Mouse (Mus musculus) adrenal gland, postnatal 25 days (tissue): ENCODE results near the gene Hmgn1. TPM values are rescaled to one million over a fixed set of nuclear protein-coding genes. Genes with fewer than 3 reads are reported as not detected.
"Not testable (repeated sequence)": the region's sequence is repeated elsewhere in the genome, so short reads cannot be mapped to it uniquely, and the experiment has no call there.

Source experiments
- DNase-seq: peaks from one replicate; pipeline ENCODE4 v3.0.0; 2021; ENCODE audit warnings: mixed read lengths
- total RNA-seq: library from RNA; stranded (reverse); gene quantifications from 2 replicates; pipeline ENCODE4 v1.2.3, GENCODE M21; 2021

Gene Hmgn1
- total RNA-seq, 1 experiment from 2014 or later: 254 TPM

DNA sequence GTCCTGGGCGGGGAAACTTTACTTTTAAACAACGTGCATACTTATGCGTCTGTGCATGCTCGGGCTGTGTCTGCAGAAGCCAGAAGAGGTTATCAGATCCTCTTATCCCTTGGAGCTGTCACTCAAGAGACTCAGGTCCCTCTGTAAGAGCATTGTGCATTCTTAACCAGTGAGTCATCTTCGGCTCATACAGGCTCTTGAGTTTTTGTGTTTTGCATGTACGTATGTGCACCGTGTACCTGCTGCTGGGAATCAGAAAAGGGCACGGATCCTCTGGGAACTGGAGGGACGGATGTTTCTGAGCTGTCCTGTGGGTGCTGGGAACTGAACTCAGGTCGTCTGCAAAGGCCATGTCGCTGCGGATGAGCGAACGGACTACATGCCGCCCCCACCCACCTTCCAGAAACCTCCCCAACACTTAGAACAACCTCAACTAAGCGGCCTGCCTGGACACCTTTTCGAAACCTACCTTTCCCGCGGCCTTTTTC lies 801 bp downstream of the Hmgn1 start:
- DNase-seq: no peak

DNA sequence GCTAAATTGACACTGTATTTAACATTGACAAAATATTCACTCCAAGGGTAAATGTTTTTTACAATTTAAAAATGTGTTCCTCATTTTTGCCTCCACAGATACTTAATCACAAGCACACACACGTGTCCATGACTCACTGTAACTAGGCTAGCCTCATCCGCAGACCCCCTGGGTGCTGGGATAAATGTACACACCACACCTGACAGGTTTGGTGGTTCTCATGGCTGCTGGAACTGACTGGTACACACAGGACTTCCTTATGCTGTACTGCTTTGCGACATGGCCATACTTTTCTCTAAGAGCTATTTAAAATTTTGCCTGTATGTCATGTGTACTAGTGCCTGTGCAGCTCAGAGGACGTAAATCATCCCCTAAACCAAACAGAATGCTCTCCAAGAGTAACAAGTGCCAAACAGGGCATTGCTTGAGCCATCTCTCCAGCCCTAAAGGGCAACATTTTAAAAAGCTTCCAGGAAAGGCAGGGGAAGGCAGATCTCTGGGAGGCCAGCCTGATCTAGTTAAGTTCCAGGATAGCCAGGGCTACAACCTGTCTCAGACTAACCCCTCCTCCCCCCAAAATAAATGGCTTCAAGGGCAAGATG lies 7.4 kb downstream of the Hmgn1 start:
- DNase-seq: no peak

DNA sequence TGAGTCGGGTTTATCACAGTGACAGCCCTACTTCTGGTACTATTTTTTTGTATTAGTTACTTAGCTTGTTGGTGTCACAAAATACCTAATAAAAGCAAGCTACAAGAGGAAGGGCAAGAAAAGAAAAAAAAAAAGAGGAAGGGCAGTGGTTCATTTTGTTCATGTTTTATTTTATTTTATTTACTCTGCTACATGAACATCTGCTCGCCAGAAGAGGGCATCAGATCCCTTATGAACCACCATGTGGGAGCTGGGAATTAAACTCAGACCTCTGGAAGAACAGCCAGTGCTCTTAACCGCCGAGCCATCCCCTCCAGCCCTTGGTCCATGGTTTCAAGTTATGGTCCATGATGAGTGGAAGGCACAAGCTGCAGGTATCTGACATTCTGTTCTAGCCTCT lies 12.8 kb downstream of the Hmgn1 start:
- DNase-seq: no peak

DNA sequence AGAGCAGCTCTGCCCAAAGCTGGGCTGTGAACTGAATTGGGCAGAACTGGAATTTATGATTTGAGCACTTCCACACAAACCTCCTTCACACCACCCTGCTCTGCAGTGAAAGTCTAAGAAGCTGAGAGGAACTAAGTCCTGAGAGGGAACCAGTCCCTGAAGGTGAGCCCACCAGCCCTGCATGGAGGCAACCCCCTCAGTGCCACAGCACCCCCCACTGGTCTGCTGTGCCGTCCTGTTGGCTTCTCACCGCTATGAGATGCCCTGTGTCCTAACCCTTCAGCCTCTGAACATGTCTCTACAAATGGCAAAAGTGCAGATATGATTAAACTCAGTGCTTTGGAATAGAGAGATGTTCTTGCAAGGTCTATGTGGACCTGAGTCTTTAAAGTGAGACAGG lies 14.8 kb downstream of the Hmgn1 start:
- no peak for DNase-seq

DNA sequence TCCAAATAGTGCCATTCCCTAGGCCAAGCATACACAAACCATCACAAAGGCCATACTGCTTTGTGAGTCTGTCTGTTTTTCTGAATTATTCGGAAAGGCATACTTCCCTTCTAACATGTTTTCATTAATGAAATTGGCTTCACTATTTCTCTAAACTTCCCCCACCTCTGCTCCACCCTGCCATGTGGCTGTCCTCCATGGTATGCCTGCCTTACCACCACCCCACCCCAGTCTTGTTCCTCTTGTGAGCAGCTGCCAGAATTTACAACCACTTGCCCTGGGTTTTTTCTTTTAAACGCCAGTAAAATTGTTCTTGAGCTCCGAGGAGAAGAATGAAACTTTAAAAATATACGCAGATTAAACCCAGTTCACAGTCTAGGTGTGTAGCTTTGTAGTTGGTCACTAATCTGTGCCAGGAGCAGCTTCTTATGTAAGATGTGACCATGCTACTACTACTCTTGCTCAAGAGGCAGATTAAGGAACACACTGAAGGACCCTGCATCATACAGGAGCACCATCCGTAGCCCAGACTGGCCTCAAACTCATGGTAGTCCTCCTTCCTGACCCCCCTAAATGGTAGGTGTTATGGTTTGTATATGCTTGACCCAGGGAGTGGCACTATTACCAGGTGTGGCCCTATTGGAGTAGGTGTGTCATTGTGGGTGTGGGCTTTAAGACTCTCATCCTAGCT lies 16.7 kb downstream of the Hmgn1 start:
- DNase-seq: no peak

DNA sequence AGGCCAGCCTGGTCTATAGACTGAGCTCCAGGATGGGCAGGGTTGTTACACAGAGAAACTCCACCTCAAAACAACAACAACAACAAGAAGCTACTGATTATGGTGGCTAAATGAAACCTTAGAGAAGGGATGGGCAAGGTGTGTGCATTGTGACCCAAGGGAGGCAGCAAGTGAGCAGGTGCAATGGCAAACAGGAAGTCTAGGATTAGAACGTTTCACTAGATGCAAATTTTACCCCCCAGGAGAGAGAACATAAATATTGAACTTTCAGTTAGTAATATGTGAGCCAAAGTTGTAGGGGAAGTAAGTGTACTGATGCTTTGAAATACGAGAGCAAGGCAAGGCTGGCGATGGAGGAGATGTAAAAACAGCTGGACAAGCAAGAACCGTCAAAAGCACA lies 17.9 kb downstream of the Hmgn1 start:
- DNase-seq: no peak

DNA sequence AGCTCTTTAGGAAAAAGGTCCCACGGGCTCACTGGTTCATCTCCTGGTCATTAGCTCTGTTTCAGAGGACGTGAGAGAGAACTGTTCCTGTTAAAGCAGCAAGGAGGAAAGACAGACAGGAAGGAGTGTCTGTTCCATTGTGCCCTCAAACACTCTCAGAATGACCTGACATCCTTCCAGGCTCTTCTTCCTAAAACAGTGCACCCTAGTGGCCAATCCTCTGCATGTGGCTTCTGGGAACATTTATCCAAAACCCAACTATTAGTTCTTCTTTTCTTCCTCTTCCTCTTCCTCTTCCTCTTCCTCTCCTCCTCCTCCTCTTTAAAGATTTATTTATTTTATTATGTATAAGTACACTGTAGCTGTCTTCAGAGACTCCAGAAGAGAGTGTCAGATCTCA lies 24.5 kb downstream of the Hmgn1 start:
- no peak for DNase-seq

DNA sequence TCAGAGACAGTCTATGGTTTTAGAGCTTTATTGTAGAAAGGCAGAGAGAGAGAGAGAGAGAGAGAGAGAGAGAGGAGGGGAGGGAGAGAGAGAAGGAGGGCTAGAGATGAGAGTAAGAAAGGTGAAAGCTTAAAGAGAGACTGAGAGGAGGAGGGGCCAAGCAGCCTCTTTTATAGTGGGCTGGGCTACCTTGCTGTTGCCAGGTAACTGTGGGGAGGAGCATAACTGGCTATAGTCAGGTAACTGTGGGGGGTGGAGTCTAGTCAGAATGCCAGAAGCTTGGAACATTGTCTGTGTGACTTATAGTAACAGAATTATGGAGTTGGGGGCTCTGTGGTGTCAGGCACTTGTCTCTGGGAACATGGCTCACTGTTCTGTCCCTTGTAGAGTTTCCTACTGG lies 29.7 kb downstream of the Hmgn1 start:
- DNase-seq: not testable (repeated sequence)

DNA sequence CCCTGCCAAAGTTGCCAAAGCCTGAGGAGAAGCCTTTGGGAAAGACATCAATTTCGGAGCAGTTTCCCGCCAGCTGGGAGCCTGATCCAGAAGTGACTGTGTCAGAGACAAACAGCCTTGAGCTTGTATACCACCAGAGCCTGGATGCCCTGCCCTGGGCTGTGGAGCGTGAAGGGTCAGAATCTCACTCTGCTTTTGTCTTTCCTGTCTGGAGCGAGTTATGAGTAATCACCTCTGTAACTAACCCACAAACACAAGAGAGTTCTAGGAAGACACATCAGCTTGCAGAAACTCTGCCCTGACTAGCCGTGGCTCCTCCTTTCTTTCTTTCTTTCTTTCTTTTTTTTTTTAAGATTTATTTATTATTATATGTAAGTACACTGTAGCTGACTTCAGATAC lies 31.6 kb downstream of the Hmgn1 start:
- no peak for DNase-seq

DNA sequence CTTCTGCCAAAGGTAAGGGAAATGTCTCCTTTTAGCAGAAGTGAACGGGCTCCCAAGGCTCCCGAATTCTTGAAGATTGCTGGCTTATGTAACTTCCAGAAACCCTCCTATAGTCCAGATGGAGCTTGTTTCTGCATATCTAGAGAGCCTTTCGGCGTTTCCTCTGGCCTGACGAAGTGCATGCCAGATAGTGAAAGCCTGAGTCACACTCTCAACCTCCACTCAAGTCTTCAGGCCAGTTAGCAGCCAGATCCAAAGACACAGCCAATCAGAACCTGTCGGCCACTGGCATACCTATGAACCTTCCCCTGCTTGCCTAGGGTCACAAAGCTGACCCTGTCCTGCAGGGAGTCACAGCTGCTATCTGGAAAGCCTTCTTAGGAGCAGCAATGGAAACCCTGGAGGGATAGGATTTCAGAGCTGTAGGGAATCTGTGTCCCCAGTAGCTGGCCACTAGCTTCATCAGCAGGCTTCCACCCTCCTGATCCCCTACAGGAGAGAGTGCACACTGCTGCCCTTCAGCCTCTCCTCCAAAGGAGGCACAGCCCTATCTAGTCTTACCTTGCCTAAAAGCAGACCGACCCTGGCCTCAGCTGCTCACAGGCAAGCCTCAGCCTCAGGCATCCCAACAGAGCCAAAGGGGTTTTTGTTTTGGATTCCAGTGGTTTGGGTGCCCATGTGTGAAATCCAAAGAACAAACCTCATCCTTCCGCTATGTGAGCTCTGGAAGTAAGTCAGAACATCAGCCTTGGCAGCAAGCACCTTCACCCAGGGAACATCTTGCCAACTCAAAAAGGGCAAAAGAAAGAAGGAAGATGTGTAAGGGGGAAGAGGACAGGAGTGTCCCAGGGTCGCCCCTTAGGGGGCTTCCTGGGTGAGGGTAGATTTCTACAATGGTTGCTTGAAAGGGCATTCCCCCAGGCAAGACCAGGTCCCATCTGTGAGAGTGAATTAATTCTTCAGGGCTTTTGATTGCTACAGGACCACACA lies 35.7 kb downstream of the Hmgn1 start:
- DNase-seq: no peak

DNA sequence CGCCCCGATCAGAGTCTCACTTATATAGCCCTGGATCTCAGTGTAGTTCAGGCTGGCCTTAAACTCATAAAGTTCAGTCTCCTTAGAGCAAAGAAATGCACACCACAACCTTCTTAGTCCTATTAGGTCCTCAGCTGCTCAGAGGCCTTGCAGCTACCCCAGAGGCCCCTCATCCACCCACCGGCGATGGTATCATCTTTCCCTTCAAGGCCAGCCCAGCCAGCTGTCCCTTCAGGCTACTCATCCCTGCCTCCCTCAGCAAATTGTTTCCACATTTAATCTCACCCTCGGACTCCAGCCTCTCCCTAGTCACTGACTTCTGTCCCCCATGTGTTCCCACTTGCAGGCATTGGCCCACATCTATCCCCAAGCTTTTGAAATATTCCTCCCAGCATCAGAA lies 39.4 kb downstream of the Hmgn1 start:
- no peak for DNase-seq

DNA sequence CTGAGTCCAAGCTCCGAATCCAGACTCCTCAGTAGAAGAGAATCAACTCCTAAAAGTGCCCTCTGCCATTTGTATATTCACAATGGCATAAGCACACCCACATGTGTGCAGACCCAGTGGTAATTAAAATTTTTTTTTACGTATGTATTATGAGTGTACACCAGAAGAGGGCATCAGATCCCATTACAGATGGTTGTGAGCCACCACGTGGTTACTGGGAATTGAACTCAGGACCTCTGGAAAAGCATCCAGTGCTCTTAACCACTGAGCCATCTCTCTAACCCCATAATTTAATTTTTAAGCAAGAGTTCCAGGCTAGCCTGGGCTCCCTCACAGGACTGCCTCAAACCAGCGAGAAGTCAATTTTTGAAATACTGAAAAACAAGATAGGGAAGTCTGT lies 40.1 kb downstream of the Hmgn1 start:
- no peak for DNase-seq

DNA sequence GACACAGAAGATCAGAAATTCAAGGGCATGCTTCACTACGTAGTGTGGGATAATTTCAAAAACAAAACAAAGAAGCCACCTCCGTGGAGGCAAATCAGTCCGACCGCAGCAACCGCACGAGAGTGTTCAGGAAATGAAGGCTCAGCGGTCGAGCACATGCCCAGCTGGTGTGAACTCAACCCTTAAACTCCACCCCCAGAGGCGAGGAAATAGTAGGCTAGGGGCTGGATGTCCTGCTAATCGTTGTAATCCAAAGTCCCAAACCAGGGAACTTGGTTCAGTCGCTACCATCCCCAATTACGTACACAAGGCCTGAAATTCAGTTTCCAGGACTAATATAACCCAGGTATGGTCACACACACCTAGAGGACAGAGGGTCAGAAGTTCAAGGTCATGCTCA lies 40.5 kb downstream of the Hmgn1 start:
- DNase-seq: no peak

DNA sequence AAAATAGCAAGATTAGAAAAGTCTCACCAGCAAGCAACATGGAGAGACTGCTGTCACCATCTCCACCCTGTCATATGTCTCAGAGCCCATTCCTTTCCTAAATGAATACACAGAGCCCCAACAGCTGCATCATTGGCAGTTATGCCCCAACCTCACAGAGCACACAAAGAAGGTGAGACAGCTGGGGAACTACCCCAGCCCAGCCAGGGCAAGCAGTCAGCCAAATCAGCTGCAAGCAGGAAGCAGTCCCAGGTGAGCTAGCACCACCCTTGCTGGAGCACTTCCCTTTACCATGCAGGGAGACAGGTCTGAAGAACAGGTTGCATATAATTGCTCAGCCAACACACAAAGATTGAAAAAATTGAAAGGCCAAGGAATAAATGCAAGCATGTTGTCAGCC lies 41.9 kb downstream of the Hmgn1 start:
- DNase-seq: no peak

DNA sequence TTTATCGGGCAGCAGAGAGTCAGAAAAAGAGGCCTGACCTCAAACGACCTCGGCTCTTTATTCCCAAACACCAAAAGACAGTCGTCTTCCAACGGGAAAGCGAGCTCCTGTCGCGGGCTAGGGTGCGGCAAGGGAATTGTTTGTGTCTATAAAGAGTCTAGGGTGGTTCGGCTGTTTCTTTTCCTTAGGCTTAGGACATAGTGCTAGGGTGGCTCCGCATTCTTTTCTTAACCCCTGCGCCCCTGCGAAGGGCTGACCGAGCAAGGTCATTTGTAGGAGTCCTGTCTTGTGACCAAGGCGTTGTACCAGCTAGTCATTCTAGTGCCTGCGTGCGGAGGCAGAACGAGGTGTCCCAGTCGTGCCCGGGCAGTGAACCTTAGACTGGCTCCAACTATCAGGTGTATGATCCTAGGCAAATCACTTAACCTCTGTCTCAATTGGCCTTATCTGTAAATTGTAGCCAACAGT lies 44.3 kb downstream of the Hmgn1 start:
- peak; percentile 31 for DNase-seq

DNA sequence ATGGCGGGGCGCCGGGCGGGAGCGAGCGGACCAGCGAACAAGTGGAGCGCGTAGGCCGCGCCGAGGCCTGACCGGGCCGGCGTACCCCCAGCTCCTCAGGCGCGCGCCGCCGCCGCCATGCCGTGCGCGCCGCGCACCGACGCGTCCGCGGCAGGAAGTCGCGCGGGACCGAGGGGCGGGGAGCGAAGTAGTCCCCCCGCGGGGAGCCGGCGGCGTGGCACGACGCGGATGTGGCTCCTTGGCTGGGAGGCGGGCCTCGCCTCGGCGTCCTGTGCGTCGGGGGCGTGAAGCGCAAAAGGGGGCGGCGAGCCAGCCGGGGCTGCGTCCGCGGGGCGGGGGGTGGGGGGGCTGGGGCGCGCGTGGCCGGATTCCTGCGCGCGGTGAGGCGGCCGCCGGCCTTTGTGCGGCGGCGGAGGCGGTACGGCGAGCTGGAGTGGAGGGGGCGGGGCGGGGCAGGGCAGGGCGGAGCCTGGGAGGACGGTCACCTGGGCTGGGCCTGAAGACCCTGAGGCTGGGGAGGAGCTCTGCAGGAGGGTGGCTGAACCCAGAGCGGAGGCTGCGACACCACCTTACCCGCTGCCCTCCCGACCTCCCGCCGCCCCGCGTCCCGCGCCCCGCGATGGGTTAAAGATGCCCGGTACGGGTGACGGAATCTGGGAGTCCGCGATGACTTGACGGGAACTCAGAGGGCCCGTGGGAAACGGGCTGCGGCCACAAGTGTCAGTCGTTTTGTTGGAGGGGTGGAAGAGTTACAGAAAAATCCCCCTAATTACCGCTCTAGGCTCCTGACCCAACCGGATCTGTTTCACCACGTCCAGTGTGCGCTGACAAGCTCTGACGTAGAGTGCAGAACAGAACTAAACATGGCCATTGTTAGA lies 45.0 kb downstream of the Hmgn1 start, which contains the start of gene Brwd1:
Gene Brwd1, minus strand, starts transcription at position 226 of the 878 bp plus-strand sequence.
- DNase-seq: peak; percentile 93

DNA sequence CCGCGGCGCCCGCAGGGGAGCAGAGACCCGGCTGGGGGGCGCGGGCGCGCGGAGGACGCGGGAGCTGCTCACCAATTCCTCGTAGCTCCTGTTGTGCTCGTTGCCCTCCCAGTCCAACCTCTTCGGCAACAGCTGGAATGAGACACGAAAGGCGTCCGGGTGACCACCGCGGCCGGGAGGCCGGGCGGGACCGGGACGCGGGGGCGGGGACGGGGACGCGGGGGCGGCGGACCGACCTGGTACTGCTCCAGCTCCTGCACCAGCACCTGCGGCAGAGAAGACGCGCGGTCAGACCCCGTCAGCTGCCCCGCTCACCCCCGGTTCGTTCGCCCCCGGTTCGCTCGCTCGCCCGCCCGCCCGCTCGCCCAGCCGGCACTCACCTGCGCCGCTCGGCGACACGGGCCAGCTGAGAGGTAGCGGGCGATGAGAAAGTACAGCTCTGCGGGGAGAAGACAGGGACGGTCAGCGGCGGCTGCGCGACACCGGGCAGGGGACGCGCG lies 45.7 kb downstream of the Hmgn1 start:
- peak; percentile 66 for DNase-seq

DNA sequence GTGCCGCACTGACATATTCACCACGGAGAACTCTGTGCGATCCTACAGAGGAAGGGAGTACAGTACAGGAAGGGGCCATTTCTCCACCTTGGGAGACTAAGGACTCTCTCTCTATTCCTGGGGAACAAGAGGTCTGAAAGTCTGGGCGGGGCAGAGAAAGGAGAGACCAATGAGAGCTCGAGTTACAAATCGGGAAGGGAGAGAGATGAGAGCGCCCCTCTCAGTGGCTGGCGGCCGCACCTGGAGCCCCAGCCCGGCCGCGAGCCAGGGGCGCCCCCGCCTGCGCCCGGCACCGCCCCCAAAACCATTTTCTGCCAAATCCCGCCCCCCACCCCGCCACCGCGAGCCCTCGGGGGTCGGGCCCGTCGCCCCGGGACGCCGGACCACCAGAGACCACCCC lies 46.2 kb downstream of the Hmgn1 start:
- DNase-seq: peak; percentile 88

DNA sequence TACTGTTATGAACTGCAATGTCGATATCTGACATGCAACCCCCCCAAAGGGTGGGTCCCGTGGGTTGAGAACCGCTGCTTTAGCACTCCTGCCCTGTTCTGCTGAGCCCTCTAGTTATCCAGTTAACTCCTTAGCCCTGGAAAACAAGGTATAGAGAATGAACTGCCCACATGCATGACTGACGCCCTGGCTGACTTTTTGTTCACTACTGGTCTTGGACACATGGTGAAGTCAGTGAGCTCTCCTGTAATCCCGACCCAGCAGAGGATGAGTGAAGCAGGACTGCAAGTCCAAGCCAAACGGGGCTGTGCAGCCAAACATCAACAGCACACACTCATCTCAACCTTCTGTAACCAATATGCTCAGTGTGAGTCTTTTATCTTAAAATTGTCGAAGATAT lies 47.0 kb downstream of the Hmgn1 start:
- DNase-seq: no peak
